Mouse (Mus musculus): ENCODE results near the gene Ankrd39.

Ankrd39 gene

DNA sequence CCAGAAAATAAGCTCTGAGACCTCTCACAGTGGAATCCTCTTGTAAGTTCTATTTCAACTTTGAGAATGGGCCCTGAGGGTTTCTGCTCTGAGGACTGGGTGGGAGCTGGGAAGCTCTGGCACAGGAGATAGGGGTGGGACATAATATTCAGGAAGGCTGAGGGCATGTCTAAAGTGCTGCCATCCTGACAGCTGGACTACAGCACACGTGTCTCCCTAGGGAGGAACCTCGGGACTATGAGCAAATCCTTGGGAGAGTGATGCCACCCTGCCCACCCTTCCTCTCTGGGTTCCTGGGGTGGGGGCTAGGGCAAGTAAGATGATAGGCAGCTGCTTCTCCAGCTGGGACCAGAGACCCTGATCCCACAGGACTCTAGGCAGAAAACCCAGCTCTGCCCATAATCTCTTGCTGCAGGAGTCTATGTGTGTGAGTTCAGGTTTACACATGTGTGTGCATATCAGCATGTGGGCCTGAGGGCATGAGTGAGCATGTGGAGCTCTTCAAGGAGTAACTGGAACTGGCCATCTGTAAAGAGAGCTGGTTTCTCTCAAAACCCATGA is 25.0 kb upstream of the Ankrd39 start:
- DNase-seq (ENCODE audit: low read depth) = no peak

DNA sequence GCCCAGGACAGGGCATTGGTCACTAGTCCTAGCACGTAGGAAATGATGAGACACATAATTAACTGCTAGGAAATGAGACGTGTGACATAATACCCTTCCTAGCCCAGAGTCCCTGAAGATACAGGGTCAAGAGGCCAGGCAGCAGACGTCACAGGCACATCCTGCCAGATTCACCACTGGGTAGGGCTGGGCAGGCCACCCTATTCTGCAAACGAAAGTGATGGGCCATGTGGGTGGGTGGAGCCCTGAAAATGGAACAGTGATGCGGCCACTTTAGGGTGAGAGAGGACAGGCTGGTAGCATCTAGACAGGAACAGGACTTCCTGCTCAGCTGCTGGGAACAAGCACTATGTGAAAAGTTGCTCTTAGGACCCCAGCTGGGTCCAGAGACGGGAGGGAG is 24.4 kb upstream of the Ankrd39 start:
- DNase-seq (ENCODE audit: low read depth) = no peak

DNA sequence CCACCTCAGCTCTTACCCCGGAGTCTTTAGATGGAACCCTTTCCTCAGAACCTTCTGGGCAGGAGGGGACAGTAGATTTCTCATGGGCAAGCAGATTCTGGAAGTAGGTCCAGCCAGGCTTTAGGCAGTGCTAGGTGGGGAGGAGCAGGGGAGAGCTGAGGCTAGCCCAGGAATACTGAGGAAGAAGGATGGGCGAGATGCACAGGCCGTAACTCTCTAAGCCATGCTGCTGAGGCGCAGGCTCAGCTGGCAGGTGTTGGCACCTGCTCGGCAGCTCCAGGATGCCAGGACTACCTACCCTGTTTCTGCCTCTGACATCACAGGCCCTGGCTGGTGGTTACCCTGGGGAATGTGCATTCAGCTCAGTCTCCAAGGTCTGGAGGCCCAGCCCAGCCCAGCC is 23.1 kb upstream of the Ankrd39 start:
- no peak for DNase-seq (ENCODE audit: low read depth)

DNA sequence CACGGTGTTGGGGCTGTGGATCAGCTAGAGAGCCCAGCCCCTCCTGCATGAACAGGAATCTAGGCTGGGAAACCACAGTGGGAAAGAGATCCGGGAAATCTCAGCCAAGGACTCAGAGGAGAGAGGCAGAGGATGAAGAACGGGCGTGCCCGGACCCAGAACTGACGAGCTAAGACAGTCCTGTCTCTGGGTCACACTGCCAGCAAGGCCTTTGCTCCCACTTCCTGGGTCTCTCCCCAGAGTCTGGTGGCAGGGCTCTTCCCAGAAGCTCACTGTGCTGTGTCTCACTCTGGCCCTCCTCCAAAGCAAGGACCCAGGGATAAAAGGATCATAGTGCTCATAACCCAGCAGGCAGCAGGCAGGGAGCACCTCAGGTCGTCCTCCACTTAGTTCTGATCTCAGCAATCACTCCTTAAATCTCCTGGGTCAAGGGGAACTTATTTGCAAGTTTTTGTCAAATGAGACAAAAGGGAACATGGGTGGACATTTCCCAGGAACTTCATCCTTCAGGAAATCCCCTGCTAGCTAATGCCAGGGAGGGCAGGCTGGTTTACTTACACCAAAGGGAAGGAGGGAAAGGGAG is 22.5 kb upstream of the Ankrd39 start:
- no peak for DNase-seq (ENCODE audit: low read depth)

GRCm38 (mm10) chr1:36568776-36569175 is 21.5 kb upstream of the Ankrd39 start:
- DNase-seq (ENCODE audit: low read depth) = no peak

GRCm38 (mm10) chr1:36567818-36568603 is 20.8 kb upstream of the Ankrd39 start:
- no peak for DNase-seq (ENCODE audit: low read depth)

- DNase-seq (ENCODE audit: low read depth) = no peak
Observed at GRCm38 (mm10) chr1:36566425-36566824, 19.2 kb upstream of the Ankrd39 start.

DNA sequence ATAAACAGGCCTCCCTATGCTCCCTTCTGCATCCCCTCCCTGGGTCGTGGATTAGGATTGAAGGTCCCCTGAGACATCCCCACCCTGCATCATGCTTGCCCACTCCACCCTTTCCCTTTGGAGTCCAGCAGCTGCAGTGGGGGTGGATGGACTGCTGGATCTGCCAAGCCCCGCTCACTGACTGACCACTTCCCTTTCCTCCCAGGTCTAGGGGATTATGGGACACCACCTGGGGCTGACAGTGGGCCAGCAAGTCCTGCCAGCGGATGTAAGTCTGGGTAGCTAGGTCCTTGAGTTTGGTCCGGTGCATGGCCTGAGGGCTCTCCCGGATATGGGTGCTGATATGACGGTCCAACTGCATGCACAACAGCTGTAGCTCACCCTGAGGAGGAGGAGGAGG is 16.9 kb upstream of the Ankrd39 start:
- no peak for DNase-seq (ENCODE audit: low read depth)

- no peak for DNase-seq (ENCODE audit: low read depth)
Observed at GRCm38 (mm10) chr1:36563632-36564031, 16.4 kb upstream of the Ankrd39 start.

DNA sequence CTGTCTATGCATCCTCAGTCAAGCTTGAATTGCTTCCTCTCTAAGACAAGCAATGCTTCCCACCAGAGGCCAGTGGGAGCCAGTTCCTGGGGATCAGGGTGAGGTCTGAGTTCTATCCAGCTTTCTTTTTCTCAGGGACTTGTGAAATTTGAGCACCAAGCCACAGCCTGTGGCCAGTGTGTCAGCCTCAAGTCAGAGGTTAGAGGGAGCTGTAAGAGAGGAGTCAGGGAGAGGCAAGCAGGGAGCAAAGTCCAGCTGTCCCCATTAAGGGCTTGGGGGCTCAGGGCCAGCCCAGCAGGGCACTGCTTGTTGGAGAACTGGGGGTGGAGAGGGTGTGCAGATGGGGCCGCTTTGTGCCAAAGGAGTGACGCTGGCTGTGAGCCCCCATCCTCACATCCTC is 16.0 kb upstream of the Ankrd39 start:
- peak; percentile 68 for DNase-seq (ENCODE audit: low read depth)

GRCm38 (mm10) chr1:36562388-36562787 is 15.1 kb upstream of the Ankrd39 start:
- no peak for DNase-seq (ENCODE audit: low read depth)

GRCm38 (mm10) chr1:36560903-36561302 is 13.7 kb upstream of the Ankrd39 start:
- no peak for DNase-seq (ENCODE audit: low read depth)

GRCm38 (mm10) chr1:36559888-36560287 is 12.6 kb upstream of the Ankrd39 start:
- no peak for DNase-seq (ENCODE audit: low read depth)

GRCm38 (mm10) chr1:36559256-36559655 is 12.0 kb upstream of the Ankrd39 start:
- DNase-seq (ENCODE audit: low read depth) = no peak

- DNase-seq (ENCODE audit: low read depth) = no peak
Observed at GRCm38 (mm10) chr1:36558031-36558993, 11.1 kb upstream of the Ankrd39 start, which contains the start of gene Sema4c. Gene Sema4c (minus strand): TSS chr1:36558349.

GRCm38 (mm10) chr1:36557457-36558011 is 10.3 kb upstream of the Ankrd39 start:
- no peak for DNase-seq (ENCODE audit: low read depth)

DNA sequence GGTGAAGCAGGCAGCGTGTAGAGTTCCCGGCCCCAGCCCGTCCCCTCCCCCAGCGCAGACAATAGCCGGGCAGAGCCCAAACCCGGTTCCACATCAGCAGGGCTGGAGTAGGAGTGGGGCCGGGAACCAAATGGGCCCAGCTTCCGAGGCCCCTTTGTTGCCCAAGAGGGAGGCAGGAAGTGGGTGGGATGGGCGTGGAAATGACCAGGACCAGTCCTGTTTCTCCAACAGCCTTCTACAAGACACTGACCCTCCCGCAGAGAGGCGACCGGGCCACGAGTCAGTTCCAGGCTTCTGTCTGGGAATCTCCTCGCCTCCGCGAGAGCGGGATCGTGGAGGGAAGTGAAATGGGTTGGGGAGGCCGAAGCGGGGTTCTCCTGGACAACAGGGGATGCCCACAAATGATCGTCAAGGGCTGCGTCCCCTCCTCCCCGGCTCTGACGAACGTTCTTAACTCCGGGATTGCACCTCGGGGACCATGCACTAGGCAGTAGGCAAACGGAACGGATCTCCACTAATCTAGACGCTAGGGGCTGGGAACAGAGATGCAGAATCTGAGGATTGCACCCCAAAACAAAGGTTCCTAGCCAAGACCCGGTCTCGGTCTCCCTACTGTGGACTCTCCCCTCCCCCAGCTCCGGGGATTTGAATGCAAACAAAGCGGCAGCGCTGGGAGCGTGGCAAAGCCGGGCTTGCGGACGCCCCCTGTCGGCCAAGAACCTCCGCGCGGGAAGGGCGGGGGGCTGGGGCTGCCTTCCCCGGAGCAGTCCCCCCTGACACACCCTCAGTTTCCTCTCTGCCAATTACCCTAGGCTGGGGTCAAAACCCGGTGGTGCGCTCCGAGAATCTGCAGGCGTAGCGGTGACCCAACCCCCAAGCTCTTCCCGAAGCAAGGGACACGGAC is 9.6 kb upstream of the Ankrd39 start:
- DNase-seq (ENCODE audit: low read depth) = peak; percentile 81

DNA sequence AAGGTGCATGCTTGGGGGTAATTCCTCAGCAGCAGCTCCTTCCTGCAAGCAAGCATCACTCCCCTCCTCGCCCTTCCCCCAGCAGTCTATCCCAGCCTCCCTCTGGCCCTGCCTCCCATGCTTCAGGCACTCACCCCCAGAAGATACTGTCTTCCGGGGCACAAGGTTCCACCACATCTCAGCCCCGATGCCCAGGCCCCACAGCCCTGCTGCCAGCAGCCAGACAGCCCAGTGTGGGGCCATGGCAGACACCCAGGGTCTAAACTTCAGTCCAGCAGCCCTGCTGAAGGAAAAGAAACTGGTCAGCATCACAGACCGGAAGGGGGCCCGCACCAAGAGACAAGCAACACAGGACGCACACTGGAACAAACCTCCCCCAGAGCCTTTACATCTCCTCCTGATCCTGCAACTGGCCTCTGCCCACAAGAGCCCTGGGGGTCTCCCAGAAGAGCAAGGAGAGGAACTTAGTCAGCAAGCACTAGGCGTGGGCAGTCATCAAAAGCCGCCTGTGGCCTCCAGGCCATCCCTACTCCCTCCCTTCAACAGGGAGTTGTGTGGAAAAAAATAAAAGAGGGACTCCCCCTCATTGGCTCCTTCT is 8.7 kb upstream of the Ankrd39 start:
- no peak for DNase-seq (ENCODE audit: low read depth)

DNA sequence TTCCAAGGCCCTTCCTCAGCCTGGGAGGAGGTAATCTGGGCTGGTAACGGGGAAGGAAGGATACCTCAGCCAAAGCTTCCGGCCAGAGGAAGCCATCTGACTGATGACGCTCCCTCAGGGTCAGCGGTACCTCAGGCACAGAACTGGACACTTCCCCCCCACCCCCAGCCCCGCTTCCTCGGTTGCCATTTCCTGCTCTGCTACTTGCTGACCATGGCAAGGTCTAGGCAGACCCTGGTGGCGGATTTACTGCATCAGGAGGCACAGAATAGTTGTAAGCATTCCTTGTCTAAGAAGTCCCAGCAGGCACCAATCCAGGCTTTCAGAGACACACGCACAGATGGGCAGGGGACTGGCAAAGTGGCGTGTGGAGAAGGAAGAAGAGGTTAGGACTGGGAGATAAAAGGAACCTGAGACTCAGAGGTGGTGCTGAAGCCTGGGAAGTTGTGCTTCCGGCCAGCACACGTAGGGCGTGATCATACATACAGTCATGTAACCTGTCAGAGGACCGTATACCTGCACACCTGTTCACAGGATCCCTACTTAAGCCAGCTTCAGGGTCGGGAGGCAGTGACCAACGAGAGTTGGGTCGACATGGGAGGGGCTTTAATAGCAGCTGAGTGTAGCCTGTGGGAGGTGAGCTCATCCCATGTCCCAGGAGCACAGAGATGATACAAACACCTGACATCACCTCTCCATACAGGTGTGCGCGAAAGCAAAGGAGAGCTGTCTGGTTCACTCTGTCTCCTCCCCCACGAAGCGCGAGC is 7.6 kb upstream of the Ankrd39 start:
- DNase-seq (ENCODE audit: low read depth) = no peak

DNA sequence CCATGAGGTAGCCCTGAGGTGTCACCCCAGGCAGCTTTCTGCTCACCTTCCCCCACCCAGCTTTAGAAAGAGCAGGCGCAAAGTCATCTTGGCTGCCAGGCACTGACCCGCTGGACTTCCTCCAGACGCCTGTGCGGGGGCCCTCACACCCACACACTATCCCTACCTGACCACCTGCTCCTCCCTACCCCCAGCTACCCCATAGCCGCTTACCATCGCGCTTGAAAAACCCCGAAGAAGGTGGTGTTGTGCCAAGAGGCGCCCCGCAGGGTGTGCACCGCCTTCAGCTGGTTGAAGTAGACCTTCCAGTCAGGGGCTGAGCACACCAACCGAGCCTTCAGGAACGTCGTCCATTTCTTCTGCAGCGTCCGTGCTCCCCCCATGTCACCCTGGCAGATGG is 5.3 kb upstream of the Ankrd39 start:
- no peak for DNase-seq (ENCODE audit: low read depth)
